Mouse (Mus musculus) kidney, postnatal 10 days (tissue): Measurements from ENCODE around the gene Gpx7.
"Not testable (repeated sequence)": the region's sequence is repeated elsewhere in the genome, so short reads cannot be mapped to it uniquely, and the experiment has no call there.

ENCODE experiments used
- DNase-seq: peaks from one replicate; pipeline ENCODE4 v3.0.0; 2021; ENCODE audit warnings: mixed read lengths

Gene Gpx7

GRCm38 (mm10) chr4:108388741-108389140, 18.0 kb downstream of the Gpx7 start:
- no peak for DNase-seq

- DNase-seq, result peak; percentile 86
These were observed 19.0 kb downstream of the Gpx7 start for GRCm38 (mm10) chr4:108387681-108388253.

DNA sequence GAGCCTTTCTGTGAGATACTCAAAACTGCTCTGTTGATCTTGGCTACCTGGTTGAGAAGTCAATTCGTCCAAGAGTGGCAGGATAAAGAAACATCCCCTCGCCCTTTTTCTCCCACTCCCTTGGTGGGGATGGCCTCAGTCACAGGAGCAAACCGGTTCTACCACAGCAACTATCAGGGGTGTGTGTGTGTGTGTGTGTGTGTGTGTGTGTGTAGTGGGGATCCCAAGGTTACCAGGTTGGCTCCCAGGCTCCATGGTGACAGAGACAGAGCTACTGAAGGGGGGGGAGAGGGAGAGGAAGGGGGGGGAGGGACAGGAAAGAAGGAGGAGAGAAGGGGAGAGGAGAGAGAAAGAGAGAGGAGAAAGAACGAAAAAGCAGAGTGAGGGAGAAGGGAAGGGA, 19.7 kb downstream of the Gpx7 start:
- peak; percentile 32 for DNase-seq

DNA sequence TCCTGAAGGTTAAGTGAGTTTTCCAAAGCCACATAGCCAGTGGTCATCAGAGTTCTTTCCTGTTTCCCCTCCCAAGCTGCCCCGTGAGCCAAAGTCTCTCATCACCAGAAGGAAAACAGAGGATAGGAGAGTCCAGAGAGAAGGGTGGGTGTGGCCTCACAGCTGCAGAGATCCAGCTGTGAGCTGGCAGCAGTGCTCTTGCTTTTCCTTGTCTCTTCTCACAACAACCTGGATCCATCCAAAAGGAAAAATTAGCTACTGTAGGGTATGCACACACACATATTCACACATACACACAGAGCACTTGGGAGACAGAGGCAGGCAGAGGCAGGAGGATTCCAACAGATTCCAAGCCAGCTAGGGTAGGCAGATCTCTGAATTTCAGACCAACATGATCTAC, 20.7 kb downstream of the Gpx7 start:
- DNase-seq, result no peak

DNA sequence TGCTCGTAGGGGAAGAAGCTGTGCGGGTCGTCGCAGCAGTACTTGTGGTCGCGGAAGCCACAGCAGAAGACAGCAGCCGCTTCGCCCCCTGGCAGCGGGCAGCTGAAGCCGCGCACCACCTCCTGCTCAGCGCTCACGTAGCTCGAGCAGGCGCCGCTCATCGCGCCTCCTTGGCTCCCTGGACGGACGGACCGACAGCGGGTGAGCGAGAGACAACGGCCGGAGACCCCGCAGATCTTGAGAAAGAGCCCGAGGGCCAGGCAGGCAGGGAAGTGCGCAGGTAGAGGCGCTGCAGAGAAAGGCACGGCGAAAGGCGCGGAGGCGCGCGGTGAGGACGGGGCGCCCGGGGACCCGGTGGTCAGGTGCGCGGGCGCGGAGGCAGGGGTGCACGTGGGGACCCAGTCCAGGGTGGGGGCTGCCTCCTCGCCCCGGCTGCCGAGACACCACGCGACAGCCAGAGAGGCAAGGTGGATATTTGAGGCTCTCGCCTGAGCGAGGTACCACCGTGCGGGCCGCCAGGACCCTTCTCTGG, 23.5 kb downstream of the Gpx7 start, which contains the start of gene Shisal2a:
Shisal2a (minus strand) TSS at position 167 of the 532 bp plus-strand sequence.
- DNase-seq, result peak; percentile 31

DNA sequence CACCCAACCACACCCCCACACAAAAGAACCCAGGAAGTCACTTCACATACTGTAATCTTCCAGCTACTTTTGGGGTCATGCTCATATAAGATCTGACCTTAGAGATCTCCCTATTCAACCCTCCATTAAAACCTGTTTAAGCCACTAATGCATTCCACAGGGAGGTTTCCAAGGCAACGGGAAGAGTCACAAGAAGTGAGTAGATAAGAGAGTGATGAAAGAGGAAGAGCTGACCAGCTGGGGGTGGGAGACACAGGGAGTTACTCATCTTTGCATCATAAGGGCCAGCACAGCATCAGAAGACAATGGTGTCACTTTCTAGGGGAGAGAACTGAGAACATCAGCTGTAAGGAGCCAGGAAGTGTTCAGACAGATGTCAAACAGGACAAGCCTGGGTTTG, 26.6 kb downstream of the Gpx7 start:
- DNase-seq, result no peak

- DNase-seq, result no peak
These were observed 27.3 kb downstream of the Gpx7 start for GRCm38 (mm10) chr4:108379476-108379875.

DNA sequence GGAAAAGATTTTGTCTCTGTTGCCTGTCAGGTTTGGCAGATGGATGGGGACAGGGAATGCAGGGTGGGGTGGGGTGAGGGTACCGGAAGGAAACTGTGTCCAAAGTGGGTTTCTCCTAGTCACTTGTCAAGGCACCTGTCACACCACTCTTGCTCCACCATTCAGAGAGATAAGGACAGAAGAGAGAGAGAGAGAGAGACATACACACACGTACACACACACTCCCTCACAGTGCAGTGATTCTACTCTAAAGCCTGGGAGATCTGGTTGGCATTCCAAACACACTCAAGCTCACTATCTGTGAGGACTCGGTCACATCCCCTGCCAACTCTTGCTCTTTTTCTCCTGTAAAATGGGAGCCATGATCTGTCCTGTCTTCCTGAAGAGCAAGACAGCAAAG, 34.6 kb downstream of the Gpx7 start:
- DNase-seq, result no peak

GRCm38 (mm10) chr4:108371421-108371820, 35.3 kb downstream of the Gpx7 start:
- no peak for DNase-seq

DNA sequence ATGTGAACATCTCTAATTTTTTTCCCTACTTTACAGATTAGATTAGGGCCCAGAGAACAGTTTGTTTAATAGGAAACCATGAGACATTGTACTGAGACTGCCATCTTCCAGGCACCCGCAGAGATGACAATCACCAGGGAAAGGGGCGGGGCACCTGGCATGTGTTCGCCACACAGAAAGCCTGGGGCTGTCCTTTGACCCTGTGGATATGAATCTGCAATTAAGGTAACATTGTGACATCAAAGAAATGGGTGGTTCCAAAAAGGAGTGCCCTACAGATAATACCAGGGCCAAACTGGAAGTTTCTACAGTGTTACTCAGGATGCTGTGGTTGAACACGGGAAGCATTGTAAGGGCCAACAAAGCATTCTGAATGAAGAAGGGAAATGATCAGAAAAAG, 36.4 kb downstream of the Gpx7 start:
- DNase-seq, result no peak

GRCm38 (mm10) chr4:108369254-108369653, 37.5 kb downstream of the Gpx7 start:
- peak; percentile 57 for DNase-seq

- DNase-seq, result no peak
These were observed 42.7 kb downstream of the Gpx7 start for GRCm38 (mm10) chr4:108364111-108364476.

- DNase-seq, result peak; percentile 49
These were observed 43.2 kb downstream of the Gpx7 start for GRCm38 (mm10) chr4:108363355-108364110.

DNA sequence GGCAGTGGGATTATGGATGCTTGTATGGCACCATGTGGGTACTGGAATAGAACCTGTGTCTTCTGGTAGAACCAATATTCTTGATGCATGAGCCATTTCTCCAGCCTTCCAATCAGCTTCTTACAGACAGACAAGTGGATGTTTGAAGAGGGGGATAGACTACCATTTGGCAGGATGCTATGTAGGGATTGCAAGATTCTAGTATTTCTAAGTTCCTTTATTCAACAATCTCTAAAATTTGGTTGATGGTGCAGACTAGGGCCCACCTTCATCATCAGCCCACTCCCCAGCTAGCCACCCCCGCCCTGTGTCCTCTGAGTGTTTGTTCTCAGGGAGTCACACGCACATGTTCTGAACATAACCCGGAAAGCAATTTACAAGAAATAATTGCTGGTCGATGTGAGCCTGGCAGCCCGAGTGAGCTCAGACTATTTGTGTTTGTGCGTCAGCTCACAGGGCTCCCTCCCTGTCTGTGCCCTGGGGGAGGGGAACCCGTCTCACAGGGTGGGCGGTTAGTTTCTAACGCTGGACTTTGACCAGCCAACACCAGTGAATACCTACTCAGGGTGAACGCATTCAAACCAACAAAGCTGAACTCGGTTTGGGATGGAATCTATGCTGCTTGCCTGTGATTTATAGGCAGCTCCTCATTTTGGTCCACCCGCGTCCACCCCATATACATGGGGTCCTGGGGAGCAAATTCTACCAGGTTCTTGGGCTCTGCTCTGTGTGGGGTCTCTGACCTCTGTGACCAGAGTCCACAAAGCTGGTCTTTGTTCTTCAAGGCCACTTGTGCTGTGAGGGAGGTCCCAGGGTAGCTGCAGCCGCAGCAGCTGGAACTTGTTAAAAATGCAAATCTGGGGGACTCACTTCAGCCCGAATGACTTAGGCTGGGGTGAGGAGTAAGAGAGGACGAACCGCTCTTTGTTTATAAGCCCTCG, 44.2 kb downstream of the Gpx7 start:
- peak; percentile 81 for DNase-seq

GRCm38 (mm10) chr4:108360136-108361055, 46.4 kb downstream of the Gpx7 start:
- peak; percentile 87 for DNase-seq

GRCm38 (mm10) chr4:108358498-108358897, 48.3 kb downstream of the Gpx7 start:
- no peak for DNase-seq

DNA sequence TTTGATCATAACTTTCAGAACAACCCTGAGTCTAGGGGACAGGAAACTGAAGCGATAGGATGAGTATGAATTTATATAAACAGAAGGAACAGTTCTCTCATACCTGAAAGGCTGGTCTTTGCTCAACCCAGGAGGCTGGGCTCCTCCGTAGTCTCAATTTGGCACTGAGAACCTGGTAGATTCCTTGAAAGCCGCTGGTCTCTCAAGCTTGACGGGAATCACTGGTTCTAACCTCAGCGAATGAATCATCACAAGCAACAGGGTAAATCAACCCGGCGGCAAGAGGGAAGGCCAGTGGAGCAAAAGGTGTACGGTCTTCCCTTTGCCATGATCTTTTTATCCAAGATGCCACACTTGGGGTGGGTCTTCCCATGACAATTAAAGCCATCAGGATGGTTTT, 49.3 kb downstream of the Gpx7 start:
- DNase-seq, result no peak

GRCm38 (mm10) chr4:108353591-108353990, 53.2 kb downstream of the Gpx7 start:
- DNase-seq, result not testable (repeated sequence)

DNA sequence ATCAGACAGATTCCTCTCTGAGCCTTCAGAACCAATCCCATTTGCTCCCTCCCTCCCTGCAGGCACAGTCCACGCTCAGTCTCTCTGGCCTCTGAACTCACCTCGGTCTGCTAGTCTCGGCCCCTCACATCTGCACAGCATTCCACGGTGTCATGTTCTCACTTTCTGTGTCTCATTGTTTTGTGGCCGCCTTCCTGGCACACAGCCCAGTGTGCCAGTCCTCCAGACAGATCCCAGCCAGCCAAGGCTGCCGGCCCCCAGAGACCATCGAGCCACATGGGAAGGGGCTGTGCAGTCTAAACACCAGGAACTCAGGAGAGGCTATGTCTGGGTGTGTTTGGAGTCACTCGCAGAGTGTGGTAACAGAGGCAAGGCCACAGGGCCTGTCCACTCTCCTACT, 55.9 kb downstream of the Gpx7 start:
- DNase-seq, result peak; percentile 74
